Comparison of ENCODE assay signal across 19 mouse cellular contexts in genomic region chr12:27680459-27680858, GRCm38 (mm10).
A peak's percentile ranks its signal among the peaks of the same experiment; 100 is the strongest.
DNase-seq lines count a peak whose midpoint lies in the region; ATAC-seq lines count a peak whose summit lies in the region.
"Had no signal": no experiment of that assay in that cellular context is flagged by ENCODE, and none has a peak within 500 bp of the region (broad histone marks: within the 10 kb centered on the region; RNA-seq: fewer than 3 reads in every experiment).

No protein-coding gene starts in this region.

- no peaks in the 10 kb centered on the region for H3K36me3 ChIP-seq in liver, embryonic 12.5 days
- H3K36me3 ChIP-seq in liver, embryonic 16.5 days (ENCODE audit: control insufficient read depth, insufficient read depth) = no peaks in the 10 kb centered on the region
- H3K36me3 ChIP-seq: embryonic facial prominence, embryonic 13.5 days; forebrain, embryonic 12.5 days; heart, embryonic 13.5 days; hindbrain, embryonic 15.5 days had no signal

- ATAC-seq in common myeloid progenitor, adult 5-6 weeks (replicated peaks; ENCODE audit: low read depth, poor library complexity, severe bottlenecking) = peak; percentile 56
- peak; percentile 97 for ATAC-seq in liver, embryonic 12.5 days
- ATAC-seq in liver, embryonic 16.5 days (ENCODE audit: low read depth) = peak; percentile 91
- ATAC-seq in inflammation-experienced regulatory T-cells, adult 6 months = no peak

- no peak for DNase-seq in adrenal gland, adult (ENCODE audit: inconsistent age in 2 of 2, low spot score in 1 of 2)
- no peak for DNase-seq in cerebellum, postnatal 10 days
- DNase-seq: adrenal gland, adult 8-10 months; adrenal gland, postnatal 36 days; cerebellum, adult 8-10 months; cerebellum, postnatal 25 days; gastrocnemius, adult 2 months; gastrocnemius, postnatal 36 days; heart, adult 11 months; heart, postnatal 36 days had no signal

- no peak overlapping the region for H3K4me3 ChIP-seq in liver, embryonic 12.5 days
- H3K4me3 ChIP-seq in liver, embryonic 16.5 days (ENCODE audit: low read depth, low read length) = no peak overlapping the region
- H3K4me3 ChIP-seq: embryonic facial prominence, embryonic 13.5 days; forebrain, embryonic 12.5 days; gastrocnemius, adult 2 months; heart, embryonic 13.5 days; hindbrain, embryonic 15.5 days had no signal

- H3K9me3 ChIP-seq in liver, embryonic 12.5 days (replicated peaks) = no peaks in the 10 kb centered on the region
- H3K9me3 ChIP-seq in liver, embryonic 16.5 days (replicated peaks; ENCODE audit: control insufficient read depth, low read length) = no peaks in the 10 kb centered on the region
- H3K9me3 ChIP-seq: embryonic facial prominence, embryonic 13.5 days; forebrain, embryonic 12.5 days; heart, embryonic 13.5 days; hindbrain, embryonic 15.5 days had no signal

- H3K4me1 ChIP-seq in liver, embryonic 12.5 days = peaks cover 22% of the 10 kb centered on the region
- no peaks in the 10 kb centered on the region for H3K4me1 ChIP-seq in liver, embryonic 16.5 days (ENCODE audit: control insufficient read depth, low read depth, low read length)
- H3K4me1 ChIP-seq: embryonic facial prominence, embryonic 13.5 days; forebrain, embryonic 12.5 days; heart, embryonic 13.5 days; hindbrain, embryonic 15.5 days had no signal

- H3K27ac ChIP-seq in liver, embryonic 12.5 days = no peak overlapping the region
- H3K27ac ChIP-seq in liver, embryonic 16.5 days (ENCODE audit: low read length) = no peak overlapping the region
- H3K27ac ChIP-seq: embryonic facial prominence, embryonic 13.5 days; forebrain, embryonic 12.5 days; gastrocnemius, adult 2 months; heart, embryonic 13.5 days; hindbrain, embryonic 15.5 days had no signal

- no peak overlapping the region; the same call in 1 of the 2 replicates for H3K4me2 ChIP-seq in liver, embryonic 12.5 days
- H3K4me2 ChIP-seq in liver, embryonic 16.5 days (ENCODE audit: low read depth, low read length) = no peak overlapping the region
- H3K4me2 ChIP-seq: embryonic facial prominence, embryonic 13.5 days; forebrain, embryonic 12.5 days; heart, embryonic 13.5 days; hindbrain, embryonic 15.5 days had no signal

- no peak overlapping the region for H3K9ac ChIP-seq in liver, embryonic 12.5 days
- no peak overlapping the region for H3K9ac ChIP-seq in liver, embryonic 16.5 days (ENCODE audit: low read depth, low read length)
- H3K9ac ChIP-seq: embryonic facial prominence, embryonic 13.5 days; forebrain, embryonic 12.5 days; heart, embryonic 13.5 days; hindbrain, embryonic 15.5 days had no signal

- no peaks in the 10 kb centered on the region for H3K27me3 ChIP-seq in liver, embryonic 12.5 days (replicated peaks)
- no peaks in the 10 kb centered on the region for H3K27me3 ChIP-seq in liver, embryonic 16.5 days (ENCODE audit: control insufficient read depth, insufficient read depth, low read depth, low read length)
- H3K27me3 ChIP-seq: CH12.LX; embryonic facial prominence, embryonic 13.5 days; forebrain, embryonic 12.5 days; heart, embryonic 13.5 days; hindbrain, embryonic 15.5 days had no signal
